Mouse (Mus musculus): ENCODE measurements at regions not wholly inside any gene's neighbourhood (a gene's known extent, or its start where the extent isn't known, plus 50 kb on each side); places are given as distances from the start of the nearest gene placed in this dataset.

DNA sequence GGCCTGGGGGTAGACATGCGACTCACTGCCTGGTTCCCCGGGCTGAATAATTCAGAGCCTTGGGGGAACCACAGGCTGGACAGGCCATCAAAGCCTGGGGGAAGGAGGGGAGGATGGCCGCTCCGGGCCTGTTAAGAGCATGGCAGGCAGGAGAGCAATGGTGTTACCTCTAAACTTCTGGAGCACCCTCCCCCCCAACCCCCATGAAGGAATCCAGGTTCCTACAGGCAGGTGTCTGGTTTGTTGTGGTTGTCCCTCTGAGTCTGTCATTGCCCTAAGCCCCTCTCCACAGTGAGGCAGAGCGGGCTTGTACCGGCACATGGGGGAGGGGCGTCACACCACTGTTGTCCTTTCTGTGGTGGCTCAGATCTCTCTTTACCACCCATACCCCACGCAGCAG is 140.4 kb upstream of the 1600014C23Rik start:
- Histone ChIP-seq H3K9ac (no peak overlapping the region), H3K27me3 (replicated peaks) (peaks cover 52% of the 10 kb centered on the region), H3K9me3 (replicated peaks) (peaks cover 9% of the 10 kb centered on the region), H3K4me2 (peak overlapping the region; percentile 48), H3K27ac (ENCODE audit: poor library complexity, severe bottlenecking) (no peak overlapping the region), H3K4me1 (replicated peaks) (peaks cover 26% of the 10 kb centered on the region), H3K36me3 (no peaks in the 10 kb centered on the region), H3K4me3 (peak overlapping the region; percentile 4; the same call in 1 of the 2 replicates)
- WGBS, result 34% methylated on average over 8 of the region's 8 CpGs
- ATAC-seq (ENCODE audit: insufficient number of reproducible peaks, low FRiP score), result no peak

DNA sequence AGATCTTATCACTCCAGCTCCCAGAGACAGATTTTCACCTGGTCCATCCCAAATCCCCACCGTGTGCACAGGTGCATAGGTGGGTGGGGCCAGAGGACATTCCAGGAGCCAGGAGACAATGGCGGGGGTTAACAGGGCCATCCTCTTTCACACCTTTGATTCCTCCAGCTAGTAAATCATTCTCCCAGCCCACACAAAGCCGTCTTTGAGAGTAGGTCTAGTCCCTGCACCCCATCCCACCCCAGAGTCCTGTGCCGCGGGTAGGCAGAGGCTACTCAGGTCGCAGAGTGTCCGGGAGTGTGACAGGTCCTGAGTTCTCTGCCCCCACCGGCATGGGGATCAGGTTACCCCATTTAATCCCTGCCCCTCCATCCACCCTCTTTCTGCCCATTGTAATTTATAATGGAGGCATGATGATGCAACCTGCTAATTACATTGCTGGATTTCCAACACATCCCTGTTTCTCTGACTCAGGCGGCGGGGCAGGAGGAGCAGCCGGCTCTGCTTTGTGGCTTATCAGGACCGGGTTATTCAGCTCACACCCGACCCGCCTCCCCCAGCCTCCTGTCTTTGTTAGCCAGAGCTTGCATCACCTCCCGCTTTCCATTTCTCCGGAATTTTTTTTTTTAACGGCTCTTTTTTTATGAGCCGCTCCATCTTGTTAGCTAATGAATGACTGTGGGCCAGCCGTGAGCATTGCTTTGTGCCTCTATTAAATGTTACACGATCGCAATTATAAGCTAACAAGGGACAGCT is 139.7 kb upstream of the 1600014C23Rik start:
- peaks cover 10% of the 10 kb centered on the region for H3K9me3 ChIP-seq (replicated peaks)
- peaks cover 26% of the 10 kb centered on the region for H3K4me1 ChIP-seq (replicated peaks)
- peak overlapping the region; percentile 4; the same call in 1 of the 2 replicates for H3K4me3 ChIP-seq
- ATAC-seq (ENCODE audit: insufficient number of reproducible peaks, low FRiP score), result no peak
- peak overlapping the region; percentile 48 for H3K4me2 ChIP-seq
- no peak overlapping the region for H3K9ac ChIP-seq
- no peak overlapping the region for H3K27ac ChIP-seq (ENCODE audit: poor library complexity, severe bottlenecking)
- WGBS, result 5% methylated on average over 21 of the region's 21 CpGs
- H3K27me3 ChIP-seq (replicated peaks), result peaks cover 52% of the 10 kb centered on the region
- no peaks in the 10 kb centered on the region for H3K36me3 ChIP-seq

DNA sequence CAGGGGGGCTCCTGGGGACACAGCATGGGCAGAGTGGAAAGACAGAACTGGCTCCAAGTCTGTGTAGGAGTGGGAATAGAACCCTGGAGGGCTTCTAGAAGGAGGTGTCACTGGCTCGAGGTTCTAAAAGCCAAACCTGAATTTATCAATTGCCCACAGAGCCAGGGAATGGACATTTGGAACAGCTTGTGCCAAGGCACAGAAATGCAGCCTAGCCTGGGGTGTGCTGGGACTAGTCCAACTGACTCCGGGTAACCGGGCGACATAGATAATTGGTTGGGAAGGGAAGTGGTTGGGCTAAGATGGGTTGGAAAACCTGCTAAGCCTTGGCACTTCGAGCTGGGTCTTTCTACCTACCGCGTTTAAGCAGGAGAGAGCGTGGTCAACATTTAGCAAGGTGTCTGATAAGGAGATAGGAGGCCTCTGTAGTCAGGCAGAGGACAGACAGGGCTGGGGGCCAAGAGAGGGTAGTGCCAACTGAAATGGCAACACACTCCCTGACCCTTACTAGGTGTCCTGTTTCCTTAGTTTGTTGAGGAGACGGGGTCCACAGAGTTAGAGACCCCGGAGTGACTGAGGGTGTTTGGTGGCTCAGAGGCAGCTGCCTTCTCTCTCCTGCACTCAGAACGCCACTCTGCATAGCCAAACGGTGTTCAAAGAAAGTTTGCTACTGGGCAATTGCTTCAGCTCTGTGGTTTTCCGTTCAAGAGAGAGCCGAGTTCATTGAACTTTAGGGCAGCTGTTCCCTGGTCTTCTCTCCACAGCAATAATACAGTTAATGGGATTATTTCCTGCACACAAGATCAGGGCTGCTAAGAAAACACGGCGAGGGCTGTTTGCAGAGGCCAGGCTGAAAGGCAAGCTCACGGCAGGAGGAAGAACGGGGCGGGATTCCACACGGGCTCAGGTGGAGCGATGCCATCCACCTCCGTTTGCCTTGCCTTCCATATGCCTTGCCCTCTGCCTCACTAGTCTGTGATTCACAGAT is 138.3 kb upstream of the 1600014C23Rik start:
- H3K27me3 ChIP-seq (replicated peaks), result peaks cover 52% of the 10 kb centered on the region
- H3K9me3 ChIP-seq (replicated peaks), result 0 out of 2 replicates have a peak, but pooled peaks cover 7% of the 10 kb centered on the region
- H3K4me3 ChIP-seq, result no peak overlapping the region
- H3K4me2 ChIP-seq, result no peak overlapping the region
- WGBS, result 47% methylated on average over 22 of the region's 22 CpGs
- no peak for ATAC-seq (ENCODE audit: insufficient number of reproducible peaks, low FRiP score)
- H3K27ac ChIP-seq (ENCODE audit: poor library complexity, severe bottlenecking), result no peak overlapping the region
- H3K9ac ChIP-seq, result no peak overlapping the region
- no peaks in the 10 kb centered on the region for H3K36me3 ChIP-seq
- peaks cover 33% of the 10 kb centered on the region for H3K4me1 ChIP-seq (replicated peaks)

DNA sequence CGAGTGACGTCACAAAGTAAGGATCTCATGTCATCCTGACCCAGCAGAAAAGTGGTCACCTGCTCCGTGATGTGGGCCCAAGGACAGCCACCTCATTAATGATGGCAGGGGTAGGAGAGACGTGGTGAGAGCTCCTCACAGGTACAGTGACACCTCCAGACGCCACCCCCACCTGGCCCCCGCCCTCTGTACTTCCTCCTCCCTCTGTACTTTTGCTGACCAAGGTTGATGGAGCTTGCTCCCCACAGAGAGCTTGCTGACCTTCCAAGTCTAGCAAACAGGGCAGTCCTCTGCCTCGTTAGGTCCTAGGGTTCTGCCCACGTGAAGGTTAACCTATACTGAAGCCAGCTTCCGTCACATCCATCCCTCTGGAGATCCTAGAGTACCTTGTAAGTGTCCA is 137.4 kb upstream of the 1600014C23Rik start:
- WGBS, result 80% methylated on average over 9 of the region's 9 CpGs
- no peak overlapping the region for H3K4me2 ChIP-seq
- no peaks in the 10 kb centered on the region for H3K36me3 ChIP-seq
- peaks cover 44% of the 10 kb centered on the region for H3K27me3 ChIP-seq (replicated peaks)
- H3K4me3 ChIP-seq, result no peak overlapping the region
- H3K9ac ChIP-seq, result no peak overlapping the region
- H3K9me3 ChIP-seq (replicated peaks), result 0 out of 2 replicates have a peak, but pooled peaks cover 7% of the 10 kb centered on the region
- peaks cover 42% of the 10 kb centered on the region for H3K4me1 ChIP-seq (replicated peaks)
- no peak overlapping the region for H3K27ac ChIP-seq (ENCODE audit: poor library complexity, severe bottlenecking)
- no peak for ATAC-seq (ENCODE audit: insufficient number of reproducible peaks, low FRiP score)

DNA sequence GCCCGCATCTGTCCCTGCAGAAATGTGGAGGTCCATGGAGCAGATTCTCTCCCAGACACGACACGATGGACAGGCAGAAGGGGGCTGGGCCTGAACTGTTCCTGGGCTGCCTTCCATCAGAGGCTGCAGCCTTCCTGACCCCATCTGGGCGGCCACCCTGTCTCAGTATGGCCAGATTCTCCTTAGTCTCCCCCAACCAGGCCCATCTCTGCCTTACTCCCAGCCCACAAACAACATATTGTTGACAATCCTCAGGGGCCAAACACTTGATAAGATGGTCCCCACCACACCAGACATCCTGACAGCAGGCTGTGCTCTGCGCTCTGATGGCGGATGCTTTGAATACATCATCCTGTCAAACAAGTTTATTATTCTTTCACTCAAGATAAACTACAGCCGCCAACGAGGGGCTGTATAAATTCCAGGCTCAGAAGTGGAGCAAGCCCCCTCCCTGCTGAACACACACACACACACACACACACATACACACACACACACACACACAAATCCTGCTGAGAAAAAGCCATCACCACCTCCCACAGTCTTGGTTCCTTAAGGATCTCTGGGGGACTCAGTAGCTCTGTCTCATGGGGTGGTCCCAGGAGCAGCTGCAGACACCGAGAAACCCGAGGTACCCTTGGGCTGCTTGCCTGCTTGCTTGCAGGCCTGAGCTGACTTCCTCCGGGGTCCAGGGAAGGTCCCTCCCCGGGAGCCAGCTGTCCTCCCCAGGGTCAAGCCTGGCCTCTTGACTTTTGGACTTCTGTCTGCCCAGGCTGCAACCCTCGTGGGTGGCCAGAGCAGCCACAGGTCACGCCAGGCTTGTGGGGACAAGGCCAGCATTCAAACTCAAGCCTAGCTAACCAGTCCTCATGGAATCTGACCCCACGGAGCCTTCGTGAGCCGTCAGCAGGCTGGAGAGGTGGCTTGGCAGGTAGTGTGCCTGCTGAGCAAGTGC is 135.6 kb upstream of the 1600014C23Rik start:
- no peaks in the 10 kb centered on the region for H3K36me3 ChIP-seq
- no peak for ATAC-seq (ENCODE audit: insufficient number of reproducible peaks, low FRiP score)
- H3K4me3 ChIP-seq, result no peak overlapping the region
- 50% methylated on average over 17 of the region's 17 CpGs for WGBS
- H3K27me3 ChIP-seq (replicated peaks), result peaks cover 31% of the 10 kb centered on the region
- peaks cover 58% of the 10 kb centered on the region for H3K4me1 ChIP-seq (replicated peaks)
- 0 out of 2 replicates have a peak, but pooled peaks cover 7% of the 10 kb centered on the region for H3K9me3 ChIP-seq (replicated peaks)
- no peak overlapping the region for H3K9ac ChIP-seq
- H3K4me2 ChIP-seq, result no peak overlapping the region
- H3K27ac ChIP-seq (ENCODE audit: poor library complexity, severe bottlenecking), result no peak overlapping the region

DNA sequence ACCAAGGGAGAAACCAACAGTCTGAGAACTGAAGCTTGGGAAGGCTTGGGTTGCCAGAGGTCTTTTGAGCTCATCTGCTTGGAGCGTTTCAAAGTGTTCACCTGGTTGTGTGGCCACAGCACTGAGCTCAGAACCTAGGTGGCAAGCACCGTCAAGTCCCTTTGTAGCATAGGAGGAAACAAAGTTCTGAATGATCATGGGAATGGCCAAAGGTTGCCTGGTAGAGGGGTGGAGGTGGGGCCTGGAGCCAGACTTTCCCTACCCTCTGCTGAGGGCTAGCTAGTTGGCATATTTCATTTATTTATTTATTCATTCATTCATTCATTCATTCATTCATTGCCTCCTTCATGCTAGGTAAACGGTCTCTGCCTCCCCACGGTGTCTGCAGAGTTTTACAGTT is 134.9 kb upstream of the 1600014C23Rik start:
- ATAC-seq (ENCODE audit: insufficient number of reproducible peaks, low FRiP score), result no peak
- H3K9me3 ChIP-seq (replicated peaks), result 0 out of 2 replicates have a peak, but pooled peaks cover 7% of the 10 kb centered on the region
- H3K4me3 ChIP-seq, result no peak overlapping the region
- peaks cover 59% of the 10 kb centered on the region for H3K4me1 ChIP-seq (replicated peaks)
- no peak overlapping the region for H3K4me2 ChIP-seq
- H3K9ac ChIP-seq, result no peak overlapping the region
- no peak overlapping the region for H3K27ac ChIP-seq (ENCODE audit: poor library complexity, severe bottlenecking)
- WGBS, result 76% methylated on average over 4 of the region's 4 CpGs
- no peaks in the 10 kb centered on the region for H3K36me3 ChIP-seq
- H3K27me3 ChIP-seq (replicated peaks), result peaks cover 25% of the 10 kb centered on the region

DNA sequence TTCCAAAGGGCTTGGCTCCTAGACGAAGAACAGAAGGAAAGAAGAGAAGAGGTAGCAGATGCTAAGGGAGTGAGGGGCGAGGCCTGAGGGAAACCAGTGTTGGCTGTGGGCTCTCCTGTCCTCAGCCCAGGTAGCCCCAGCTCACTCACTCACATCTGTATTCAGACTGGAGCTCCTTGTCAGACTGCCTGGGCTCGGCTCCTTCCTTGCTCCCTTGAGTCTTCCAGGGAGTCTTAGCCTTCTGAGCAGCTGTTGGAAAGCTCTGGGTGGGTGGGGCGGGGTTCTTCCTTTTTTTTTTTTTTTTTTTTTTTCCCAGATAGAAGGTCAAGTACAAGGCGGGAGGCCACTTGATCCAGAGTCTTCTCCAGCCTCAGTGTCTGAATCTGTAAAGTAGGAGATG is 134.1 kb upstream of the 1600014C23Rik start:
- Histone ChIP-seq H3K4me3 (no peak overlapping the region), H3K9ac (no peak overlapping the region), H3K4me1 (replicated peaks) (peaks cover 51% of the 10 kb centered on the region), H3K4me2 (no peak overlapping the region), H3K9me3 (replicated peaks) (0 out of 2 replicates have a peak, but pooled peaks cover 7% of the 10 kb centered on the region), H3K27ac (ENCODE audit: poor library complexity, severe bottlenecking) (no peak overlapping the region), H3K36me3 (no peaks in the 10 kb centered on the region), H3K27me3 (replicated peaks) (peaks cover 19% of the 10 kb centered on the region)
- no peak for ATAC-seq (ENCODE audit: insufficient number of reproducible peaks, low FRiP score)
- WGBS, result 63% methylated on average over 5 of the region's 5 CpGs

DNA sequence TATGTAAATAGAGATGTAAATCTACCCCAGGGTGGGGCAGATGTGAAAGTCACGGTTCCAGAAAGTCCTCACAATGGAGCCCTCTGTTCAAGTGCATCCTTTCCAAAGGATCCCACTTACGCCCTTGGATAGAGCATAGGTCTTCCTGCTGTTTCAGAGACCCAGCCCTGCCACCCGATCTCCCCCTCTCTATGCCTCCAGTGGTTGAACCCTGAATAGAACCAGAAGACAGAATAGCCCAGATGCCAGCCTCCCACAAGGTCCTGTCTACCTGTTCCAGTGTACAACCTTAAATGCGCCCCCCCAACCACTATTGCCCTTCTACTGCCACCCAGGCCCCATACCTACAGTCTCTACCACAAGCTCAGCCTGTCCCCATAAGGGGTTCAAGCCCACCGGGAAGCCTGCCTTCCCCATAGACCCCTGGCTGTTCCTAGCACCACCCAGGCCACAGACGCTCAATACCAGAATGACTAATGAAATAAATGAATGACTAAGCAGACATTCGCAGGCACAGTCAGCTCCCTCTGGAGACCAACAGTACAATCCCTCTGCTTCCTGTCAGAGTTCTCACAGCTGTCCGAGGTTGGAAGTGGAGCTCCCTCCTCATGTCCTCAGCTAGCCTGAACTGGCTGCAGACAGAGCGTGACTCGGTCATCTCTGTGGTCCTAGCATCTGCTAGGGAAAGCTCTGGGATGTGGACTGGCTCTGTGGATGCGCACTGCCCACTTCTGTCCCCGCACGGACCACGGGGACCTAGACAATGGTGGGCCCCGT is 133.4 kb upstream of the 1600014C23Rik start:
- Histone ChIP-seq H3K4me1 (replicated peaks) (peaks cover 45% of the 10 kb centered on the region), H3K9me3 (replicated peaks) (0 out of 2 replicates have a peak, but pooled peaks cover 7% of the 10 kb centered on the region), H3K27ac (ENCODE audit: poor library complexity, severe bottlenecking) (no peak overlapping the region), H3K36me3 (no peaks in the 10 kb centered on the region), H3K4me3 (no peak overlapping the region), H3K9ac (no peak overlapping the region), H3K27me3 (replicated peaks) (peaks cover 14% of the 10 kb centered on the region), H3K4me2 (no peak overlapping the region)
- ATAC-seq (ENCODE audit: insufficient number of reproducible peaks, low FRiP score), result no peak
- WGBS, result 59% methylated on average over 15 of the region's 15 CpGs

DNA sequence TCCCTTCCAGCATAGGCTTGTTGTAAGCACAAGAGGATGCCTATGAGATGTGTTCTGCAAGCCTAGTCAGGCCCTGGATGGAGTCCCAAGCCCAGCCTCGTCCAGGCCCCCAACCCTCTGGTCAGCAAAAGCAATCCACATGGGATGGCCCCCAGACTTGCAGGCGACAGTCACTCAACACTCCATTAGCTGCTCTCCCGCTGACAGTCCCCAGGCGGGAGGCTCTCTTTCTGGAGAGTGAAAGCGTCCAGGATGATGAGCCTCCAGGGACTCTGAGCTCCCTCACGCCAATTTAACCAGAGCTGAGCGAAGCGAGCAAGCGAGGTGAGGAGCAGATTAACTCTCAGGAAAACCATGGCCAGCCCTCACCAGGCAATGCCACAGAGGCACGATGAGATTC is 132.7 kb upstream of the 1600014C23Rik start:
- Histone ChIP-seq H3K9ac (no peak overlapping the region), H3K4me1 (replicated peaks) (peaks cover 41% of the 10 kb centered on the region)
- WGBS, result 16% methylated on average over 10 of the region's 10 CpGs

DNA sequence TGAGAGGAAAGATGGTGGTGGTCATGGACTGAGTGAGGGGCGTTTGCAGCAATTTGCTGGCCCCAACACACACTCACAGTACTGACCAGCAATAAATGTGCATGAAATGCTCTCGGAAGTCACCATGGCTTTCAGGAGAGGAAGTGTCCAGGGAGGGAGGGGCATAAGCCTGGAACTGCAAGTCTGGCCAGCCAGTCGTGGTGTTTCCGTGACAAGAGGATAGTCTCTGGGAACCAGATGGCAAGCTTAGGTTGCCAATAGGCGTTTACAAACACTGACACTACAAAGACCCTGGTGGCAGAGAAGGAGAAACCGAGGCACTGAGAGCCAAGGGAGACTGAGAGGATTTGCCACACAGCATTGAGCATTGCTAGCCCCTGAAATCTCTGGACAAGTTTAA is 132.3 kb upstream of the 1600014C23Rik start:
- Histone ChIP-seq H3K27ac (ENCODE audit: poor library complexity, severe bottlenecking) (no peak overlapping the region), H3K9me3 (replicated peaks) (0 out of 2 replicates have a peak, but pooled peaks cover 7% of the 10 kb centered on the region), H3K9ac (no peak overlapping the region), H3K4me1 (replicated peaks) (peaks cover 41% of the 10 kb centered on the region), H3K27me3 (replicated peaks) (peaks cover 3% of the 10 kb centered on the region), H3K36me3 (no peaks in the 10 kb centered on the region), H3K4me3 (no peak overlapping the region), H3K4me2 (0 out of 2 replicates have a peak overlapping the region, but pooled peaks have one; percentile 5)
- ATAC-seq (ENCODE audit: insufficient number of reproducible peaks, low FRiP score), result no peak
- 34% methylated on average over 6 of the region's 6 CpGs for WGBS

More for the DNA sequence above, 132.7 kb upstream of the 1600014C23Rik start:
- 0 out of 2 replicates have a peak, but pooled peaks have one; percentile 24 for ATAC-seq (ENCODE audit: insufficient number of reproducible peaks, low FRiP score)
- no peak overlapping the region for H3K27ac ChIP-seq (ENCODE audit: poor library complexity, severe bottlenecking)
- H3K4me3 ChIP-seq, result no peak overlapping the region
- H3K36me3 ChIP-seq, result no peaks in the 10 kb centered on the region
- H3K27me3 ChIP-seq (replicated peaks), result peaks cover 7% of the 10 kb centered on the region
- 0 out of 2 replicates have a peak, but pooled peaks cover 7% of the 10 kb centered on the region for H3K9me3 ChIP-seq (replicated peaks)
- peak overlapping the region; percentile 5; the same call in 1 of the 2 replicates for H3K4me2 ChIP-seq
